Mouse (Mus musculus) intestine, embryonic 16.5 days (tissue): ENCODE measurements around the gene Rag1. TPM values are rescaled to one million over a fixed set of nuclear protein-coding genes. Genes with fewer than 3 reads are reported as not detected.
A peak's percentile ranks its signal among the peaks of the same experiment; 100 is the strongest.

Source experiments
- ATAC-seq: fragments of 200-750 bp; cut with Nextera tagmentation; 2 replicates; pipeline ENCODE4 v1.8.0; 2017; ENCODE audit warnings: moderate TSS enrichment, moderate library complexity
- H3K27ac ChIP-seq: fragments of 300-500 bp; sonication (generic); 2 replicates; pipeline ENCODE4 v1.5.1; 2014; ENCODE audit warnings: mild to moderate bottlenecking, low read length
- H3K27me3 ChIP-seq: fragments of 300-500 bp; sonication (generic); replicated peaks from 2 replicates; pipeline ENCODE4 v1.6.1; 2014; ENCODE audit warnings: low read length, control low read depth, mixed read lengths; ENCODE audit not compliant: control insufficient read depth, insufficient read depth
- H3K36me3 ChIP-seq: fragments of 300-500 bp; sonication (generic); 2 replicates; pipeline ENCODE4 v1.6.1; 2014; ENCODE audit warnings: low read length, control low read depth; ENCODE audit not compliant: control insufficient read depth, insufficient read depth
- H3K4me1 ChIP-seq: fragments of 300-500 bp; sonication (generic); 2 replicates; pipeline ENCODE4 v1.6.1; 2014; ENCODE audit warnings: low read length, control low read depth, mixed read lengths; ENCODE audit not compliant: control insufficient read depth, insufficient read depth
- H3K4me2 ChIP-seq: fragments of 300-500 bp; sonication (generic); 2 replicates; pipeline ENCODE4 v1.6.1; 2014; ENCODE audit warnings: low read depth, low read length, control low read depth
- H3K4me3 ChIP-seq: fragments of 300-500 bp; sonication (generic); 2 replicates; pipeline ENCODE4 v1.5.1; 2014; ENCODE audit warnings: mild to moderate bottlenecking, low read length
- H3K9ac ChIP-seq: fragments of 300-500 bp; sonication (generic); 2 replicates; pipeline ENCODE4 v1.6.1; 2014; ENCODE audit warnings: low read depth, low read length
- H3K9me3 ChIP-seq: fragments of 300-500 bp; sonication (generic); 2 replicates; pipeline ENCODE4 v1.6.1; 2016; ENCODE audit warnings: low read length, control low read depth; ENCODE audit not compliant: control insufficient read depth
- WGBS: fragments of 180-500 bp; shearing (Covaris S2); extraction: QIAGEN DNeasy Blood & Tissue Kit; methylation state at CpG from one replicate; pipeline ENCODE4 v1.1.7; 2014; 5-methylcytosine and 5-hydroxymethylcytosine counted together
- polyA plus RNA-seq: library from polyadenylated mRNA; unstranded; fragments of >200 nt; fragmentation: Nextera tagmentation; extraction: Ambion mirVana; gene quantifications from 2 replicates; pipeline ENCODE4 v1.2.1, GENCODE M21; 2015

The Rag1 gene
- polyA plus RNA-seq = 0.01 and 0.04 TPM in 2 replicates

GRCm38 (mm10) chr2:101649114-101649671 lies at the start of gene Rag1, which contains the start of gene B230118H07Rik:
TSS of gene Rag1 (minus strand) at chr2:101649501.
TSS of gene B230118H07Rik (minus strand) at chr2:101649532.
- Histone ChIP-seq H3K9me3 (no peaks in the 10 kb centered on the region), H3K27me3 (no peaks in the 10 kb centered on the region), H3K9ac (no peak within 1 kb of the TSS), H3K4me2 (no peak within 1 kb of the TSS), H3K4me3 (no peak within 1 kb of the TSS), H3K4me1 (no peaks in the 10 kb centered on the region; the same call in 1 of the 2 replicates), H3K36me3 (no peaks in the 10 kb centered on the region), H3K27ac (no peak within 1 kb of the TSS)
- no peak for ATAC-seq
- 41% methylated on average over 8 of the region's 8 CpGs for WGBS

- H3K4me1 ChIP-seq = no peaks in the 10 kb centered on the region
- H3K36me3 ChIP-seq = peaks cover 6% of the 10 kb centered on the region
- no peak overlapping the region for H3K4me3 ChIP-seq
- no peaks in the 10 kb centered on the region for H3K27me3 ChIP-seq
- no peak overlapping the region for H3K4me2 ChIP-seq
- no peak for ATAC-seq
- H3K9ac ChIP-seq = no peak overlapping the region
- 91% methylated on average over 7 of the region's 7 CpGs for WGBS
- no peak overlapping the region for H3K27ac ChIP-seq
- no peaks in the 10 kb centered on the region for H3K9me3 ChIP-seq
Measured at GRCm38 (mm10) chr2:101695584-101695983, 46.3 kb upstream of the Rag1 start.

GRCm38 (mm10) chr2:101693577-101694215 lies 44.4 kb upstream of the Rag1 start:
- H3K4me2 ChIP-seq = no peak overlapping the region
- no peaks in the 10 kb centered on the region for H3K9me3 ChIP-seq
- no peak overlapping the region for H3K9ac ChIP-seq
- no peak overlapping the region for H3K4me3 ChIP-seq
- H3K27me3 ChIP-seq = no peaks in the 10 kb centered on the region
- peaks cover 6% of the 10 kb centered on the region for H3K36me3 ChIP-seq
- ATAC-seq = peak; percentile 55; the same call in 1 of the 2 replicates
- no peak overlapping the region for H3K27ac ChIP-seq
- H3K4me1 ChIP-seq = no peaks in the 10 kb centered on the region
- 59% methylated on average over 5 of the region's 5 CpGs for WGBS

GRCm38 (mm10) chr2:101693043-101693442 lies 43.7 kb upstream of the Rag1 start:
- 63% methylated on average over 4 of the region's 4 CpGs for WGBS
- peaks cover 10% of the 10 kb centered on the region for H3K36me3 ChIP-seq
- ATAC-seq = no peak

GRCm38 (mm10) chr2:101690252-101690827 lies 41.0 kb upstream of the Rag1 start:
- no peak for ATAC-seq
- no peak overlapping the region for H3K27ac ChIP-seq
- H3K4me2 ChIP-seq = no peak overlapping the region
- H3K9me3 ChIP-seq = no peaks in the 10 kb centered on the region
- peaks cover 13% of the 10 kb centered on the region for H3K36me3 ChIP-seq
- H3K4me3 ChIP-seq = no peak overlapping the region
- H3K9ac ChIP-seq = no peak overlapping the region
- H3K4me1 ChIP-seq = no peaks in the 10 kb centered on the region
- 91% methylated on average over 9 of the region's 9 CpGs for WGBS
- no peaks in the 10 kb centered on the region for H3K27me3 ChIP-seq

More at GRCm38 (mm10) chr2:101693043-101693442, 43.7 kb upstream of the Rag1 start:
- no peaks in the 10 kb centered on the region for H3K27me3 ChIP-seq
- no peak overlapping the region for H3K4me3 ChIP-seq
- H3K4me2 ChIP-seq = no peak overlapping the region
- no peaks in the 10 kb centered on the region for H3K9me3 ChIP-seq
- no peak overlapping the region for H3K9ac ChIP-seq
- no peaks in the 10 kb centered on the region for H3K4me1 ChIP-seq
- H3K27ac ChIP-seq = no peak overlapping the region

GRCm38 (mm10) chr2:101688011-101688410 lies 38.7 kb upstream of the Rag1 start:
- Histone ChIP-seq H3K27me3 (no peaks in the 10 kb centered on the region), H3K9ac (no peak overlapping the region), H3K4me1 (no peaks in the 10 kb centered on the region), H3K4me2 (no peak overlapping the region), H3K4me3 (no peak overlapping the region), H3K36me3 (peaks cover 13% of the 10 kb centered on the region), H3K27ac (no peak overlapping the region), H3K9me3 (no peaks in the 10 kb centered on the region)
- ATAC-seq = no peak
- WGBS = 94% methylated on average over 5 of the region's 5 CpGs

GRCm38 (mm10) chr2:101684421-101684820 lies 35.1 kb upstream of the Rag1 start:
- no peak for ATAC-seq

GRCm38 (mm10) chr2:101679164-101679784 lies 30.0 kb upstream of the Rag1 start:
- Histone ChIP-seq H3K36me3 (no peaks in the 10 kb centered on the region), H3K27me3 (no peaks in the 10 kb centered on the region), H3K9ac (peak overlapping the region; percentile 89), H3K4me1 (0 out of 2 replicates have a peak, but pooled peaks cover 4% of the 10 kb centered on the region), H3K4me3 (peak overlapping the region; percentile 90), H3K9me3 (no peaks in the 10 kb centered on the region), H3K27ac (no peak overlapping the region), H3K4me2 (peak overlapping the region; percentile 80)
- no peak for ATAC-seq
- WGBS = 6% methylated on average over 15 of the region's 15 CpGs

More at GRCm38 (mm10) chr2:101684421-101684820, 35.1 kb upstream of the Rag1 start:
- Histone ChIP-seq H3K4me3 (no peak overlapping the region), H3K9ac (no peak overlapping the region), H3K4me2 (no peak overlapping the region), H3K9me3 (no peaks in the 10 kb centered on the region), H3K4me1 (0 out of 2 replicates have a peak, but pooled peaks cover under 1% of the 10 kb centered on the region), H3K27me3 (no peaks in the 10 kb centered on the region), H3K36me3 (peaks cover 13% of the 10 kb centered on the region), H3K27ac (no peak overlapping the region)
- 89% methylated on average over 12 of the region's 12 CpGs for WGBS
